Mouse (Mus musculus) forebrain, postnatal 0 days (tissue): ENCODE data around the gene Ggn. TPM values are rescaled to one million over a fixed set of nuclear protein-coding genes. Genes with fewer than 3 reads are reported as not detected.
A peak's percentile ranks its signal among the peaks of the same experiment; 100 is the strongest.
"Not testable (repeated sequence)": the region's sequence is repeated elsewhere in the genome, so short reads cannot be mapped to it uniquely, and the experiment has no call there.

Source experiments
- ATAC-seq: fragments of 200-750 bp; cut with Nextera tagmentation; 2 replicates; pipeline ENCODE4 v1.8.0; 2017; ENCODE audit warnings: mild to moderate bottlenecking, moderate library complexity
- DNase-seq: peaks from one replicate; pipeline ENCODE4 v3.0.0-alpha.2; 2015
- H3K27ac ChIP-seq: fragments of 300-500 bp; sonication (generic); 2 replicates; pipeline ENCODE4 v1.5.1; 2014; ENCODE audit warnings: low read depth, mild to moderate bottlenecking, antibody characterized with exemption, low read length, moderate library complexity, mixed read lengths
- H3K27me3 ChIP-seq: fragments of 300-500 bp; sonication (generic); 2 replicates; pipeline ENCODE4 v1.6.1; 2014; ENCODE audit warnings: mild to moderate bottlenecking, low read length, mixed read lengths; ENCODE audit not compliant: insufficient read depth
- H3K36me3 ChIP-seq: fragments of 300-500 bp; sonication (generic); 2 replicates; pipeline ENCODE4 v1.6.1; 2014; ENCODE audit warnings: mild to moderate bottlenecking, moderate library complexity; ENCODE audit not compliant: insufficient read depth
- H3K4me1 ChIP-seq: fragments of 300-500 bp; sonication (generic); 2 replicates; pipeline ENCODE4 v1.6.1; 2014; ENCODE audit warnings: antibody characterized with exemption; ENCODE audit not compliant: insufficient read depth
- H3K4me2 ChIP-seq: fragments of 300-500 bp; sonication (generic); 2 replicates; pipeline ENCODE4 v1.6.1; 2014; ENCODE audit warnings: low read depth, mild to moderate bottlenecking, moderate library complexity
- H3K4me3 ChIP-seq: fragments of 300-500 bp; sonication (generic); 2 replicates; pipeline ENCODE4 v1.5.1; 2014; ENCODE audit warnings: low read depth, low read length, mixed read lengths
- H3K9ac ChIP-seq: fragments of 300-500 bp; sonication (generic); 2 replicates; pipeline ENCODE4 v1.6.1; 2014; ENCODE audit warnings: mild to moderate bottlenecking
- H3K9me3 ChIP-seq: fragments of 300-500 bp; sonication (generic); 2 replicates; pipeline ENCODE4 v1.6.1; 2016; ENCODE audit warnings: low read length
- CTCF ChIP-seq: sonication (generic); IDR thresholded peaks from 2 replicates; pipeline ENCODE4 v1.5.1; 2016; ENCODE audit warnings: antibody characterized with exemption, control low read depth, low read depth
- WGBS: fragments of 180-500 bp; shearing (Covaris S2); extraction: QIAGEN DNeasy Blood & Tissue Kit; methylation state at CpG from one replicate; pipeline ENCODE4 v1.1.7; 2014; 5-methylcytosine and 5-hydroxymethylcytosine counted together
- polyA plus RNA-seq: library from polyadenylated mRNA; unstranded; fragments of >200 nt; fragmentation: Nextera tagmentation; extraction: Ambion mirVana; gene quantifications from 2 replicates; pipeline ENCODE4 v1.2.1, GENCODE M21; 2015
- total RNA-seq: library from RNA; depleted of rRNA; stranded (reverse); fragments of >200 nt; gene quantifications from 2 replicates; pipeline ENCODE4 v1.2.3, GENCODE M21; 2014

Ggn gene
- total and polyA plus RNA-seq, 2 experiments from 2014 or later: 0.40 to 0.67 TPM

DNA sequence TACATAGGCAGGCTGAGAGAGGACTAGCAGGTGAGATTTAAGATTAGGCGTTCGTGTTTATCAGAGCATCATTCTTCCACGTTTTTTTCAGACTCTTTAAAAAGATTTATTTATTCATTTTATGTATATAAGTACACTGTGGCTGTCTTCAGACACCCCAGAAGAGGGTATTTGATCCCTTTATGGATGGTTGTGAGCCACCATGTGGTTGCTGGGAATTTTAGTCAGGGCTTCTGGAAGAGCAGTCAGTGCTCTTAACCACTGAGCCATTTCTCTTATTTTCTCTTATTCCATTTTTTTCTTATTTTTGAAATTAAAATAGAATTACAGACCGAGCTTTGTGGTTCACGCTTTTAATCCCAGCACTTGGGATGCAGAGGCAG is 10.8 kb downstream of the Ggn start:
- H3K4me2 ChIP-seq: peak overlapping the region; percentile 36
- ATAC-seq (peak; percentile 49), DNase-seq (no peak)
- H3K9ac ChIP-seq: peak overlapping the region; percentile 72; the same call in 1 of the 2 replicates
- H3K27me3 ChIP-seq: no peaks in the 10 kb centered on the region
- no peaks in the 10 kb centered on the region for H3K9me3 ChIP-seq
- H3K4me3 ChIP-seq: peak overlapping the region; percentile 80
- peaks cover 9% of the 10 kb centered on the region for H3K36me3 ChIP-seq
- TF ChIP-seq CTCF: no peak
- H3K4me1 ChIP-seq: peaks cover 10% of the 10 kb centered on the region
- H3K27ac ChIP-seq: peak overlapping the region; percentile 36
- WGBS: 38% methylated on average over 5 of the region's 5 CpGs

DNA sequence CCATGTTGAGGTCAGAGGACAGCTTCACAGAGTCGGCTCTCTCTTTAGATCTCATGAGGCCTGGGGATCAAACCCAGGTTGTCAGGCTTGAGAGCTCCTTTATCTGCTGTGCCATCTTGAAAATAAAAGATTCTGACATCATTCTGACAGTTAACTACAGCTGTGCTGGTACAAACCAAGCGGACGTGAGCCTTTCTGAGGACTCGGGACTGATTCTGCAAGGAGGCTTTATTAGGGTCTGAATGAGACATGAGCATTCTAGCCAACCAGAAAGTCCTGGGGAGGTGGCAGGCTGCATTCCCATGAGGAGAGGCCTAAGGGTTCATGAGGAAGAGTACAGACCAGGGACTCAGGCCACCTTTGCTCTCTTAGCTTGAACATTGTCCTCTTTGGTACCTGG is 11.3 kb downstream of the Ggn start:
- not testable (repeated sequence) for H3K4me2 ChIP-seq, ATAC-seq, H3K9me3 ChIP-seq, H3K4me3 ChIP-seq, DNase-seq, H3K27ac ChIP-seq, H3K27me3 ChIP-seq, H3K9ac ChIP-seq, H3K36me3 ChIP-seq
- peaks cover 10% of the 10 kb centered on the region for H3K4me1 ChIP-seq
- WGBS: 73% methylated on average over 4 of the region's 4 CpGs

GRCm38 (mm10) chr7:29194230-29194629 is 24.2 kb downstream of the Ggn start:
- not testable (repeated sequence) for H3K36me3 ChIP-seq, H3K4me2 ChIP-seq, DNase-seq, H3K4me1 ChIP-seq, H3K27ac ChIP-seq, ATAC-seq, H3K27me3 ChIP-seq, H3K9ac ChIP-seq, H3K4me3 ChIP-seq, H3K9me3 ChIP-seq
- 88% methylated on average over 1 of the region's 1 CpGs for WGBS

DNA sequence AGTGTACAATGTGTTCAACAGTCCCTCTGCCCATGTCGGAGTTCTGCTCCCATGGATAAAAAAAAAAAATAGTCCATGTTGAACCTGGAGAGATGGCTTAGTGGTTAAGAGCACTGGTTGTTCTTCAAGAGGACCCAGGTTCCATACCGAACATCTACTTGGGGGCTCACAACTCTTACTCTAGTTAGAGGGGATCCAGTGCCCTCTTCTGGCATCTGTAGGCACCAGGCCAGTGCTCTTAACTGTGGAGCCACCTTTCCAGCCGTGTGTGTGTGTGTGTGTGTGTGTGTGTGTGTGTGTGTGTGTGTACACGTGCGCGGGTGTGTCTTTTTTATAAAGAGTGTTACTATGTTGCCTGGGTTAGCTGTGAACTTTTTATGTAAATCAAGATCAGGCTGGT is 32.6 kb downstream of the Ggn start:
- H3K4me2 ChIP-seq: no peak overlapping the region
- ATAC-seq: no peak
- WGBS: 84% methylated on average over 6 of the region's 6 CpGs

GRCm38 (mm10) chr7:29211013-29211412 is 41.0 kb downstream of the Ggn start:
- H3K27me3 ChIP-seq, H3K9me3 ChIP-seq, DNase-seq, H3K9ac ChIP-seq, H3K36me3 ChIP-seq, H3K27ac ChIP-seq: not testable (repeated sequence)
- 0 out of 2 replicates have a peak, but pooled peaks have one; percentile 7 for ATAC-seq
- 28% methylated on average over 15 of the region's 15 CpGs for WGBS
- Histone ChIP-seq H3K4me1 (peaks cover 15% of the 10 kb centered on the region), H3K4me3 (peak overlapping the region; percentile 27), H3K4me2 (peak overlapping the region; percentile 50)

More for the DNA sequence above, 32.6 kb downstream of the Ggn start:
- no peak for DNase-seq
- H3K9me3 ChIP-seq: no peaks in the 10 kb centered on the region
- H3K4me3 ChIP-seq: no peak overlapping the region
- no peak overlapping the region for H3K9ac ChIP-seq
- H3K4me1 ChIP-seq: no peaks in the 10 kb centered on the region
- H3K27ac ChIP-seq: no peak overlapping the region
- H3K27me3 ChIP-seq: no peaks in the 10 kb centered on the region
- TF ChIP-seq CTCF: no peak
- H3K36me3 ChIP-seq: no peaks in the 10 kb centered on the region

DNA sequence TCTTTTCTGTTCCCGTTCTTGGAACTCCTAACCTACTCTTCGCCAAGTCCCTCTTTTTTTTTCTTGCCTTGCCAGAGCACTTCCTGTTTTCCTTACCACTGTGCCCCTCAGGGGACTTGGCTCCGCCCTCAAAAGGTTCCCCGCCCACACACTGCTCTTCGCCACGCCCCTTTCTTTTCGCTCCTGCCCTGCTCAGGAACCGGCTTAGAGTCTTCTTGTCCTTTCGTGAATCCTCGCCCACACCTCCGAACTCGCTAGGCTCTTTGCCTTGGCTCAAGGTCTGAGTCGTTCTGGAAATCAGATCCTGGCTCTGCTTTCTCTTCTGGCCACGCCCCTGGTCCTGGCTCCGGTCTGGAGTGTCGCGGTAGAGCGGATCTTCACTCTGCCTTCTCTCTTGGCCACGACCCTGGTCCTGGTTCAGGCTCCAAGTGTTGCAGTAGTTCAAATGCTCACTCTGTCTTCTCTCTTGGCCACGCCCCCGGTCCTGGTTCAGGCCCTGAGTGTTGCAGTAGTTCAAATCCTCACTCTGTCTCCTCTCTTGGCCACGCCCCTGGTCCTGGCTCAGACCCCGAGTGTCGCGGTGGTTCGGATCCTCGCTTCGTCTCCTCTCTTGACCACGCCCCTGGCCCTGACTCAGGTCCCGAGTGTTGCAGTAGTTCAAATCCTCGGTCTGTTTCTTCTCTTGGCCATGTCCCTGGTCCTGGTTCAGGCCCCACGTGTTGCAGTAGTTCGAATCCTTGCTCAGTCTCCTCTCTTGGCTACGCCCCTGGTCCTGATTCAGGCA is 41.6 kb downstream of the Ggn start:
- H3K36me3 ChIP-seq: no peaks in the 10 kb centered on the region
- H3K4me2 ChIP-seq: peak overlapping the region; percentile 50
- DNase-seq (peak; percentile 55), ATAC-seq (peak; percentile 36; the same call in 1 of the 2 replicates)
- no peak overlapping the region for H3K9ac ChIP-seq
- peak overlapping the region; percentile 27 for H3K4me3 ChIP-seq
- H3K27ac ChIP-seq: no peak overlapping the region
- H3K27me3 ChIP-seq: no peaks in the 10 kb centered on the region
- no peak for TF ChIP-seq CTCF
- H3K9me3 ChIP-seq: no peaks in the 10 kb centered on the region
- 7% methylated on average over 34 of the region's 34 CpGs for WGBS
- H3K4me1 ChIP-seq: peaks cover 15% of the 10 kb centered on the region

- H3K36me3 ChIP-seq: no peaks in the 10 kb centered on the region
- no peak overlapping the region for H3K27ac ChIP-seq
- no peaks in the 10 kb centered on the region for H3K9me3 ChIP-seq
- no peak for DNase-seq
- TF ChIP-seq CTCF: no peak
- peak overlapping the region; percentile 50 for H3K4me2 ChIP-seq
- H3K27me3 ChIP-seq: no peaks in the 10 kb centered on the region
- peak overlapping the region; percentile 27; the same call in 1 of the 2 replicates for H3K4me3 ChIP-seq
- peaks cover 15% of the 10 kb centered on the region for H3K4me1 ChIP-seq
- no peak overlapping the region for H3K9ac ChIP-seq
- 15% methylated on average over 26 of the region's 26 CpGs for WGBS
- ATAC-seq: no peak
Observed at GRCm38 (mm10) chr7:29212199-29212765, 42.3 kb downstream of the Ggn start.

DNA sequence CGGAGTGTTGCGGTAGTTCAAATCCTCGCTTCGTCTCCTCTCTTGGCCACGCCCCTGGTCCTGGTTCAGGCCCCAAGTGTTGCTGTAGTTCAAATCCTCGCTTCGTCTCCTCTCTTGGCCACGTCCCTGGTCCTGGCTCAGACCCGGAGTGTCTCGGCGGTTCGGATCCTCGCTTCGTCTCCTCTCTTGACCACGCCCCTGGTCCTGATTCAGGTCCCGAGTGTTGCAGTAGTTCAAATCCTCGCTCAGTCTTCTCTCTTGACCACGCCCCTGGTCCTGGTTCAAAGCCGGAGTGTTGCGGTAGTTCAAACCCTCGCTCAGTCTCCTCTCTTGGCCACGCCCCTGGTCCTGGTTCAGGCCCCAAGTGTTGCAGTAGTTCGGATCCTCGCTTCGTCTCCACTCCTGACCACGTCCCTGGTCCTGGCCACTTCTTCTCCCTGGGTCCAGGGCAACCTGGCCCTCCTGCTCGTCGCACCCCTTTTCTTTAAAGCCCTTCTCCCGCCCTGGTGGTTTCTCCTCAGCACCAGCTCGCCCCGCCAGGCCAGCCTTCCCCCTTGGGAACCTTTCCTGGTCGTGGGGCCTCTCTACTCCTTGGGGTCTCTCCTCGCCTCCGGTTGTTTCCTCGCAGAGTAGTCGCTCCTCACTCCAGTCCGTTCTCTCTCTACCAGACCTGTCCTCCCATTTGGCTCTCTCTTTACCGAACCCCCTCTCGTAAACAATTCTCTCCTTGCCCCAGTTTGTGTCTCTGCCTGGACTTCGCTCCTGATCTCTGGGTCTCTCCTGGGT is 43.0 kb downstream of the Ggn start:
- not testable (repeated sequence) for H3K27ac ChIP-seq, DNase-seq
- peak overlapping the region; percentile 12; the same call in 1 of the 2 replicates for H3K4me3 ChIP-seq

More for the DNA sequence above, 43.0 kb downstream of the Ggn start:
- H3K9me3 ChIP-seq, H3K36me3 ChIP-seq, H3K27me3 ChIP-seq, ATAC-seq: not testable (repeated sequence)
- peak overlapping the region; percentile 50 for H3K4me2 ChIP-seq
- peaks cover 15% of the 10 kb centered on the region for H3K4me1 ChIP-seq
- H3K9ac ChIP-seq: peak overlapping the region; percentile 46; the same call in 1 of the 2 replicates
- WGBS: 20% methylated on average over 40 of the region's 40 CpGs
